Mouse (Mus musculus): ENCODE measurements at regions not wholly inside any gene's neighbourhood (a gene's known extent, or its start where the extent isn't known, plus 50 kb on each side); places are given as distances from the start of the nearest gene placed in this dataset.

DNA sequence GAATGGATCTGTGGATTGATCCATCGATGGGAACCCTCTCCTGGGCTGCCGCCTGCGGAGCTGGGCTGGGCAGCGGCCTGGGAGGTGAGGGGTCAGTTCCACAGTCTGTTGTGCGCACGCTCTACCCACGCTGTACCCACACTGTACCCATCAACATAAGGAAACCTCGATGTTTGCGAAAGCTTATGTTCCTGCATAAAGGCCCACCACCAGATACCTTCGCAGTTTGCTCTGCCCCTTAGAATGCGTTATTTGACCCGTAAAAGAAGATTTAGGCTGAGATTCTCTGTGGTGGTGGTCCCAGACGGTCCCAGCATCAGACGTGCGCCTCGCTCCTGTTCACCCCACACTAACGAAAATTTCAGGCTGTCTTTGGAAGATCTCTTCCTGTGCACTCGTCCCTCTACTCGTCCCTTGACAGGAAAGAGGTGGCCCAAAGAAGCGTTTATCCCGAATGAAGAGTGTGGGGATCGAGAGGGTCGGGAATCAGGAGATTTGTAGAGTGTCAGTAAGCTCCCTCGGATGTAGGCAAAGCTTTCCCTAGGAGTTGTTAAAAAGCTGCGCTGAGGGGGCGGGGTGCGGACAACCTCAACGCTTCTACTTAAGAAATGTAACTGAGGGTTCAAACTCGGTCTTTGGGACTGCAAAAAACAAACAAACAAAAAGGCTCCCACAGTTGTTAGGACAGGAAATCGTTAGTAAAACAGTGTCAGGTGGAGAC lies 123.9 kb downstream of the Tmem161b start:
- DNase-seq (ENCODE audit: low spot score), result no peak

DNA sequence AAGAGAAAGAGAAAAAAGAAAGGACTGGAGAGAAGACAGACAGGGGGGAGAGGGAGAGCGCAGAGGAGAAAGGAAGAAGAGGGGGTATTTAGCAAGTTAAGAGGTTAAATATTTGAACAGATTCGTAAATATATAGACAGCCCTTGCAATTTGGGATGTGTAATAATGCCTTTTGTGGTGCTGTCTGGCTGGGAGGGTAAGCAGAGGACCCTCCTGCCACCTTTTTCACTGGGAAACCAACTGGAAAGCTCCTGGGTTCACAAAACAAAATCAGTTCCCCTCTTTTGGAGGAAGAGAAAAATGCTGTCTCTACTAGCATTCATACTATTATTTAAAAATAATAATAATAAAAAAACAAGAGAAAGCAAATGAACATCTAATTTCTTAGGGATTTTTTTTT lies 124.5 kb downstream of the Tmem161b start:
- no peak for DNase-seq (ENCODE audit: low spot score)

DNA sequence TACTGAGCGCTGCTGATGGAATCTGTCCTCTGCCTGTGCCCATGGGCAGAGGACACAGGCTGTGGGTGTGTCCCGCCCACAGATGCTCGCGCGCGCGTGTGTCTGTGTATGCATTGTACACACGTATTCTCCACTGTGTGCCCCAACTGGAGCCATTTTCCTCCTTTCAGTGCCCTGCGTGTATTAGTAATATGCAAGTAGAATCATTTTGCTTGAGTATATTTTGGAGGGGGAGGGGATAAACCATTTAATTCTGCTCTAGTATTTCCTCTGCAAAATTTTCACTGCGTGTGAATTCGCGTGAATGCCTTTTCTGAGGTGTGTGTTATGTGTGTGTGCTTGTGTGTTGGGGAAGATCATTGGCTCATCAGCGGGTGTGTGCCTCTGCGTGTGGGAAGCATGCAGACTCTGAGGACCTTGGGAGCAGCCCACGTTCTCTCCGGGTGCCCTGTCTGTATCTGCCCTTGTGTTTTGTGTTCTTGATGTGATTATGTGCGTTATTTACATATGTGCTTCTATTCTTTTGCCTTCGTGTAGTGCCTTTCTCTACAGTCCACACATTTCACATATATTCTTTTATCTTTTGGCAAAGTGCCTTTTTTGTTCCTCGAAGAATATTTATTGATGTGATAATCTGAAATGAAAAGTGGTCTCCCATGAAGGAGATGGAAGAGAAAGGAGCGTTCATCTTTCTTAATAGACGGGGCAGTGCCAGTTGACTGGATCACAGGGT lies 125.3 kb downstream of the Tmem161b start:
- no peak for DNase-seq (ENCODE audit: low spot score)

DNA sequence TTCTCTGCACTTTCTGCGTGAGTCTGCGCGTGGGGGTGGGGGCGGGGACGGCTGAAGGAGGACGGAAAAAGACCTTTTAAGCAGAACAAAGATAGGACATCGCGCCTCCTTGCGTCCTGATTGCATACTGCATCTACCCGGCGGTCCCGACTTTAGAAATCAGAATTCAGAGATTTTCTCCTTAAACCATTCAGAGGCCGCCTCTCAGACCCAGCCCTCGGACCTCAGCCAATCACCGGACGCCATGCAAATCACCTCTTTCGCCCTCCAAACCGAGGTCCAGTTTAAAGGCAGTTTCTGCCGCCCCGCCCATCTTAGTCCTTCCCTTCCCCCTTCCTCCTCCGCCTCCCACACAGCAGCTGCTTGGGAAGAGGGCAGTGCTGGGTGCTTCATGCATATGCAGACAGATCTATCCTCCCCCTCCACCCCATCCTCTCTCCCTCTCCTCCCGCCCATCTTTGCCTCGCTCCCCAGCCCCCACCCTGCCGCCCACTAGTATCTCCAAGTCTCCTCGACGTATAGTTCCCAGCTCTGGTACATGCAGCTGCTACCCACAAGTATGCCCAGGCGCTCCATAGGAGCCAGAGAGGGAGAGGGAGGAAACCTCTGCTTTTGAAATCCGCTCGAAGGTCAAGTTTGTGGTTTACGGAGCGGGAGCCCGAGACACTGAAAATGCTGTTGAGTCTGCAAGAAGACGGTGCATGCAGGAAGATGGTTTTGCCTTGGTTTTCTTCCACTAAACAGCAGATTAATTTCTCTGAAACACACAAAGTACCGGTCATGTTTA lies 126.0 kb downstream of the Tmem161b start:
- DNase-seq (ENCODE audit: low spot score), result peak; percentile 69

DNA sequence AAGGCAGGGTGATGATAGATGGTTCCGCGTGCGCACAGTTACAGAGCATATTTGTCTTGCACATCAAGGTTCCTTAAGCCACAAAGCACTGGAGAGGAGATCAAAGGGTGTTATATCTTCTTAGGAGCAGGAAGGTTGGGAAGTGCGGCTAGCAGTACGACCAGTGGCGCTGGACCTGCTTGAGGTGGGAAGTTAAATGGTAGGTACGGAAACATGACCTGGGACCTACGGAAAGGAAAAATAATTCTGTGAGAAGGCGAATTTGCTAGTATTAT lies 126.5 kb downstream of the Tmem161b start:
- no peak for DNase-seq (ENCODE audit: low spot score)

DNA sequence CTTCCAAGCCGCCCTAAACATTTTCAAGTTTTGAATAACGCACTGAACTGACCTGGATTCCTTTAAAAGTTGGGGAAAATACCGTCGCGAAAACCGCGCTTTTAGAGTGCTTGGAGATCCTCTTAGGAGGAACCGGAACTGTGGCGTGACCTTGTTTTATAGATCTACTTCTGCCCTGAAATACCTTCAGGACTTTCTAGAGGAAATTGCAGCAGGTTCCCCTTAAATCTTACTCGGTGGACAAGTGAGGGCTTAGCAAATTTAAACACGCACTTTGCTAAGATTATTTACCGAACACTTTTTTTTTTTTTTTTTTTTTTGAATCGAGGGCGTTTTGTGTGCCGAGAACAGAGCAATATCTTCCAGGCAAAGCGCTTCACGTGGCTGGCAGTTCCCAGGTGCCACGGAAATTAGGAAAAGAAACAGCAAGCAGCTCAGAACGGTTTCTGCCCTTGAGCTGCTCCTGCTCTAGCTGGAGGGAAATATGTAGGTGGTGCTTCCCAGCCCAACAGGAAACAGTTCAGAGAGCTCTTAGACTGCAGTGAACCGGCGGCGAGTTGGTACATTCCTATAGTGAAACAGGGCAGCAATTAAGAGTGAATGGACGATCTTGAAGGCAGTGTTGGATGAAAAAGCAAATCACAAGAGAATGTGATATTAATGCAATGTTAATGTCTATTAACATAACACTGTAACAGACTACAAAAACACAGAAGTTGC lies 127.1 kb downstream of the Tmem161b start:
- no peak for DNase-seq (ENCODE audit: low spot score)

DNA sequence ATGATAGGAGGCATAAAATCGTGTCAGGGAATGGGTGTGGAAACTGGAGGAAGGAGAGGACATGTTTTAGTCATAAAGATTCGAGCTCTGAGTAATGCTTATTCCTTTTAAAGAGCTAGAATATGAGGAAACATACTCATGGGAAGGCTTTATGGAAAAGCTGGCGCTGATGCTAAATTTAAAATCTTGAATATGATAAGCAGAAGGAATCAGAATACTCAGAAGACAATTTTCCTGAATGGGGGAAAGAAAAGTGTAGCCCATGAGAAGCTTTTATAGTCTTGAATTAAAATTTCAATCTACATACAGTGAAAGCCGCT lies 127.6 kb downstream of the Tmem161b start:
- DNase-seq (ENCODE audit: low spot score), result no peak

DNA sequence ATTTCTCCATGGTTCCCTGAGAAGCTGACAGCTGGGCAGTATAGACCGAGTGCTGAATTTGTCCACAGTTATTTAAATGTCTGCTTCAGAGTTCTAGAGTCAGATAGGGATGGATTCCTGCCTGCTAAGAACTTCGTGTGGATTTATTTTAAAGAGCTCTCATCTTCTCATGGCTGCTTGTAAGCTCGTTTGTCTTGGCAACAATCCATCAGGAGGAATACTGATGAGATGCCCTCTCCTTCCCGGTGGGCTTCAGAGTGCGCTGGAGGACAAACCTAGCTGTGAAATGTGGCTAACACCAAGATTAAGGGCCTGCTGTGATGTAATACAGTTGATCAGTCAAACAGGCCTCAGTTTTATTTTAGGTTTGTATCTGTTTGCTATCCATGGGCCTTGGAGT lies 128.7 kb downstream of the Tmem161b start:
- no peak for DNase-seq (ENCODE audit: low spot score)

DNA sequence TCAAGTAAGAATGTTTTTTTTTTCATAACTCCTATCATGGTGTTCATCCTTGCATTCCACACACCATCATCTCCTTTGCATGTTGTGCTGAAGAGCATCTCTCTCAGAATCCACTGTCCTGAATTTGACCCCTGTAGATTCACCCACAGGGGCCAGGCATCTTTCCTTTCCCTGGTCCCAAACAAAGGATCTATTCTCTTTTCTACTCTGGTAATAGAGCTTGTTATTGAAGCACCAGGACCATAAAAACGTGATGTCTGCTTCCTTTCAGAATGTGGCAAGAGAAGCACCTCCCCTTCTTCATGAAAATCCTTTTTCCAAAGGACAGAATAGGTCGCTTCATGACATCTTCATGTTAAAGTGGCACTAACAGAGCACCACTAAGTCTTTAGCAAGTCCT lies 134.4 kb downstream of the Tmem161b start:
- DNase-seq (ENCODE audit: low spot score), result no peak

DNA sequence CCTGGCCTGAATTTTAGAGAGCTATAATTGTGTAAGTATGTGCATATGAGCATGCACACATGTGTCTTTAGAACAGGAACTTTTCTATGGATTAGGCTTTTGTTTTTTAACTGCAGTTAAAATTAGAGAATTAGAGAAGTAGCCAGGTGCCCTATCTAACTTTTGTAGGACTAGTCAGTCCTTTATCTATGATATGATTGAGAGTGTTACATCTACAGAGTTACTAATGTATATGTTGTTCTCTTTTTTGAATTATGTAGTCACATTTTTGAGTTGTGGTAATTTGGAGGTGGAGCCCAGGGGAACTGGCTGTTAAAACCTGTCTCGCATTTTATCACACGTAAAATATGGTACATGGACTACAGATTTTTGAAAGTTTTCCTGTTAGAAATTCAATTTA lies 138.4 kb downstream of the Tmem161b start:
- DNase-seq (ENCODE audit: low spot score), result no peak

DNA sequence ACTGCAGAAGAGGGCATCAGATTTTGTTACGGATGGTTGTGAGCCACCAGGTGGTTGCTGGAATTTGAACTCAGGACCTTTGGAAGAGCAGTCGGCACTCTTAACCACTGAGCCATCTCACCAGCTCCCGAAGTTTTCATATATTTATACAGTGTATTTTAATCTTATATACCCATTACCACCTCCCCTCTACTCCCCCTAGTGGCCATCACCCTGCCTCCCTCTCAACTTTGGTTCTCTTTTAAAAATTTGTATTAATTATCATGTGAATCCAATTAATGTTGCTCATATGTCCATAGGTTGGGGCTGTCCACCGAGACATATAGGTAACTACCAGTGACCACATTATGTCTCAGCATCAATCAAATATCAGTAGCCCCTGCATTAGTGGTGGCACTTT lies 142.0 kb downstream of the Tmem161b start:
- no peak for DNase-seq (ENCODE audit: low spot score)

DNA sequence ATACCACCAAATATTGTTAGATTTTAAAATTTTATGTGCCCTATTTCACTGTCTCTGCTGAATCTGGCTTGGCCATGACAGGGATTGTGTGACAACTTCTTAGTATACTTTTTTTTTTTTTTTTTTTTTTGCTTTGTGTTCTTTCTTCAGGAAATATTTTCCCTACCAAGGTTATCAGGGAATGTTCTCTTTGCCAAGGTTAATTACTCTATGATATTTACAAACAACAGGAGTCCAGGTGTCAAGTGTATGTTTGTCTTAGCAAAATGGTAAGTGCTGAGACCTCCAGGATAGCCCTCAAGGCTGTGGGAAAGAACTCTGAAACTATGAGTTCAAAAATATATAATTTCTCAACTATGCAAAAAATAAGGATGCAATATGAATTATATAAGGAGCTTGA lies 143.4 kb downstream of the Tmem161b start:
- DNase-seq (ENCODE audit: low spot score), result no peak

DNA sequence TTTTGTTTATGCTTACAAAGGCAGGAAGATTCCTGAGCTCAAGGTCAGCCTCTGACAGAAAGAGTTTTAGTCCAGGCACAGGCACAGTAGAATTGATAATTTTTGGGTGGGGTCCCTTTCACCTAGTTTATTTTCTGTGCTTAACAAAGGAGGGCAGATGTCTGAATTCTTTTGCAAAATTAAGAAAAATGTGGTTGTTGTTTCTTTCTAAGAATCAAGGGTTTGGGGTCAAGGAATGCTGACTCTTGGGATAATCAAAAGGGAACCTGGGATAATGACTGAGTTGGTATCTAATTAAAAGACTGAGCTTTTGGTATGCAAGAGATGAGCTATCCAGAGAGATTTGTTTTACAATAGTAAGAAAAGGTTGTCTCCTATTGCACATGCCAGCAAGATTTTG lies 143.9 kb downstream of the Tmem161b start:
- DNase-seq (ENCODE audit: low spot score), result no peak

DNA sequence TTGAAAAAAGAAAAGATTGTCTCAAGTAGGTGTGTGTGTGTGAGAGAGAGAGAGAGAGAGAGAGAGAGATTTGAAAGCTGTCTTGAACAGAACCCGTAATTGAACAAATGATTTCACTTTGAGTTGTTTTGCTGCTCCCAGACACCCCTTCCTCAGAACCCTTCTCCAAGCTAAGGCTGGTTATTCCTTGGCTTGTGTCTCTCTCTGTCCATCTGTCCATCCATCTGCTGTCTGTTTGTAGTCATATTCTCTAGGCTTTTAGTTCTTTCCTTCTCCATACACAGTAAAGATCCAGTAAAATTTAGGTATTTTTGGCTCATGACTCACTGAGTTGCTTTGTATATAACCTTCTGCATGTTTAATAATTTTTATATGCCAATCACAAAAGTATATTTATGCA lies 144.7 kb downstream of the Tmem161b start:
- no peak for DNase-seq (ENCODE audit: low spot score)

DNA sequence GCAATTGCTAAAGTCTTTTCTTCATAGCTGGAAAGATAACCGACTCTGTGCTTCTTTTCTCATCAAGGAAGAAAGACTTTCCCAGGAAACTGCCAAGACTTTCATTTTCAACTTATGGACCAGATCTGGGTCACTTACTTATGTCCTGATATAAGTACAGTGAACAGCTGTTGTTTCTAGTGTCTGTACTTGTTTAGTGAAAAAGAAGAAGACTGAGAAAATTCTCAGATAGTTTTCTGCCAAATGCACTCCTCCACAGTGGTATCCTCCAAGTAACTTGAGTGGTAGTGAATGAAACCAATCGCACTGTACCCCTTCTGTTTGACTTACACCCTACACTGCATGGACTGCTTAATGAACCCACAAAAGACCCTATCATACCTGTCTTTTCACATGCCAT lies 146.1 kb downstream of the Tmem161b start:
- DNase-seq (ENCODE audit: low spot score), result no peak

DNA sequence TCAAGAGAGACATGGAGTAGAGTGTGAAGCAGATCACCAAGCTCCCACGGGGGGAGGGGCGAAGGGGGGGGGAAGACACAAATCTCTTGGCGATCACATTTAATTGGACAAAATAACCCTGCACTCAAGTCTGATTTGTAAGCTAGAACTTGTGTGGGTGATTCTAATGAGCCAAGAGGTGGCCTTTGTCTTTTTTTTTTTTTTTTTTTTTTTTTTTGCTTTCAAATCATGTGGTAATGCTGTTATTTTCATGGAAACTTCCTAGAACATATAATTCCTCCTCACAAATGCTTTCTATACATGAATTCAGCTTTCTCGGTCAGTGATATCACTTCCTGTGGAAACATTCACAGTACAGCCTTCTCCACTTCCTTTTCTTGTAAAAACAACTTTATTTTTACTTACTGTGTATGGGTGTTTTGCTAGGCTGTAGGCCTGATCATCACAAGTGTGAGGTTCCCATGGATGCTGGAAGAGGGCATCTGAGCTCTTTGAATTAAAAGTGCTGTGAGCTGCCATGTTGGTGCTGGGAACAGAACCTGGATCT lies 152.7 kb downstream of the Tmem161b start:
- no peak for DNase-seq (ENCODE audit: low spot score)

DNA sequence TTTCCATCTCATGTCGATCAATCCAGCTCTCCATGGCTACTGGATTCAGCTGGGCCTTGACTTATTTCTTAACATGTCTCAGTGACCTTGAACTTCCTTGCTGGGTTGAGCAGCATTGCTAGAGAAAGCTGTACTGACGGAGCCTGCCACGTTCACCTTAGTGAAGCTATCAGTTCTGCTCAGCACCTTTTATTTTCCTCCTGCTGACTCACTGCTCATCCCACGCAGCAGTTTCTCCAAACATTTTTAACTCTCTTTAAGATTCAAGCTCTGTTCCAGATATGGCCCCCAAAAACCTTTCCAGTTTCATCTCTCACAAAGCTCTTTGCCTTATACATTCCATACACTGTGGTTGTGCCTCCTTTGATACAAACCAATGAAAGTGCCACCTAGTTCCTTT lies 153.8 kb downstream of the Tmem161b start:
- no peak for DNase-seq (ENCODE audit: low spot score)

DNA sequence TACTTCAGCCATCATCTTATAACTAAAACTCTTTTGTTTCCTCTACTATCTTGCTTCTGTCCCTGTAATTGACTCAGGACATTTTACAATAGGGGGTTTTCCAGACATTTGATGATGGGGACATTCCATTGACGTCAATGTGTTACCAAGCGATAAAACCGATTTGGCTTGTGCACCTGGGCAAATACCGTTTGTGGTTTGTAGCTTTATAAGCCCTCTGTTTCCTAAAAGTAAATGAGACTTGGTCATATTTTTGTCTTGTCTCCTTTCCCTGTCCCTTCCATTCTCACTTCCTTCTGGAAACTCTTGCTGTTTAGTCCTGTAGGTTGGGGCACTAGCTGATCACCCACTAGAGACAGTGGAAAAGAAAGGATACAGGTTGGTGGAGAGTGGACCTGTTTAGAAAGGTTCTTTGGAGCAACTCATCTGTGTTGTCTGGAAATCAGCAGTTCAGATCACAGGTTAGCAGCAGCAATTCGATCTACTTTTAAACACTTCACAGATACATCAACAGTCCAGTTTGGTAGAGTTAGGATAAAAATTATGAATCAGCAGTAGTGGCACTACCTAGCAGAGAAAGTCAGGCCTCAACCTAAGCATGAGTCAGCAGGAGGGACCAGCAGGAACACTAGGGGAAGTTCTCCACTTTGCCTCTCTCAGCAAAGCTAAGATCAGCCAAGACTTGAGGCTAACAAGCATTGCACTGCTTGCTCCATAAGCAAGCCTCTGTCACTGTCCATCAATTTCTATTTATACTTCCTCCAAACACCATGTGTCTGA lies 156.6 kb downstream of the Tmem161b start:
- DNase-seq (ENCODE audit: low spot score), result no peak

DNA sequence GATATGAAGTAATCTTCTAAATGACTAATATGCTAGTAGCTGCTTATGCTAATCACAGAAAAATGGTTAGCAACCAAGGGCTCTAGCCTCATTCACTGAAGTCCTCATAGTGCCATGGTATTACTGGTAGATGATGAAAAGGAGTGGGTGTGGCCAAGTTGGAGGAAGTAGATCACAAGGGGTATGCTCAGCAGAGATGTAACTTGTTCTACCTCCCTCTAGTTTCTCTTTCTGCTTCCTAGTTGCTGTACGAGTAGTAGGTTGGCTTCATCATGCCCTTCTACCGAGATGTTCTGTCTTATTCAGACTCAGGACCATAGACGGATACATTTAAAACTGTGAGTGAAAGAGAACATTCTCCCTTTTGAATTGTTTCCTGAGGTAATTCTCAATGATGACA lies 169.5 kb downstream of the Tmem161b start:
- no peak for DNase-seq (ENCODE audit: low spot score)

DNA sequence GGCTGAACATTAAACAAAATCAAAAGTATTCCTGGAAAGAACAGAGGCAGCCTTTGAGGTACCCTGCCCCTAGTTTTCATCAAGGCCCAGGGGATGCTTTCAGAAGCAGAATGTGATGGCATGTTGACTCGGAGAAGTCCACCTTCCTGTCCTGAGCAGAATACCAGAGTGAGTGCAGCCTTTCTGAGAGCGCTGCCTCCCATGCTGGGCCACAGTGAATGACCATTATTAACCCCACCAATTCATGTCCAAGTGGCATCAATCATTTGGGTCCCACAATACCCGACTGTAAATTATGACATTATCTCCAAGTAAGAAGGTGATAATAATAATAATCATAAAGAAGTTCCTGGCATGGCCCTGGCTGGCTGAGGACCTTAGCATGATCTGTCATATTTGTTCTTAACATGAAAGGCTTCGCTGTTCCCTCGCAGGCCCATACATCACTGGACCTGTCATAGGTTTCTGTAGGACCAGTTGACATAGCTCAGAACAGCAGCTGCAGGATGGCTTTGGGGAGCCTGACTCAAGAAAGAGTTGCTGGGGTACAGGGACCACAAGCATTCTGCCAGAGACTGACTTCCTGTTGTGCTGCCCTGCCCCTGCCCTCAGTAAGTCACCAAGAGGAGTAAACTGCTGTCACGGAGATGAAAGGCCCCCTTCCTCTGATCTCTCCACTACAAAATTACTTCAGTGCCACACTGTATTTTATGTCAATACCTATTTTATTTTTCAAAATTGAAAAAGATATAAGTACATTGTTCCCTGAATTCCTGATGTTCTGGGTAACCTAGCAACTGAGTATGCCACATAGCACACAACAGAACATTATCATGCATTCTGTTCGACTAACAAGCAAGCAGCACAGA lies 176.6 kb downstream of the Tmem161b start:
- no peak for DNase-seq (ENCODE audit: low spot score)

Measured in urinary bladder, adult 2 months (tissue).